Mouse (Mus musculus) lung, adult 18-20 months (tissue): Measurements from ENCODE around the gene Uvssa.

Experiments used
- DNase-seq, 2 experiments: peaks; one replicate each; pipeline ENCODE4 v3.0.0; 2022; ENCODE audit warnings: mixed read lengths in 2 of 2

Gene Uvssa

GRCm38 (mm10) chr5:33443794-33444193 is 65.4 kb downstream of the Uvssa start:
- DNase-seq, result no peak

- no peak for DNase-seq
Measured at GRCm38 (mm10) chr5:33455737-33456136, 77.4 kb downstream of the Uvssa start.

- no peak for DNase-seq
Measured at GRCm38 (mm10) chr5:33458132-33458622, 79.8 kb downstream of the Uvssa start.

- DNase-seq, result no peak
Measured at GRCm38 (mm10) chr5:33459111-33459510, 80.8 kb downstream of the Uvssa start.

- no peak for DNase-seq
Measured at GRCm38 (mm10) chr5:33464390-33464789, 86.0 kb downstream of the Uvssa start.

GRCm38 (mm10) chr5:33465464-33465863 is 87.1 kb downstream of the Uvssa start:
- DNase-seq, result no peak
